18 mouse cellular contexts compared by ENCODE assay signal in the genomic region with DNA sequence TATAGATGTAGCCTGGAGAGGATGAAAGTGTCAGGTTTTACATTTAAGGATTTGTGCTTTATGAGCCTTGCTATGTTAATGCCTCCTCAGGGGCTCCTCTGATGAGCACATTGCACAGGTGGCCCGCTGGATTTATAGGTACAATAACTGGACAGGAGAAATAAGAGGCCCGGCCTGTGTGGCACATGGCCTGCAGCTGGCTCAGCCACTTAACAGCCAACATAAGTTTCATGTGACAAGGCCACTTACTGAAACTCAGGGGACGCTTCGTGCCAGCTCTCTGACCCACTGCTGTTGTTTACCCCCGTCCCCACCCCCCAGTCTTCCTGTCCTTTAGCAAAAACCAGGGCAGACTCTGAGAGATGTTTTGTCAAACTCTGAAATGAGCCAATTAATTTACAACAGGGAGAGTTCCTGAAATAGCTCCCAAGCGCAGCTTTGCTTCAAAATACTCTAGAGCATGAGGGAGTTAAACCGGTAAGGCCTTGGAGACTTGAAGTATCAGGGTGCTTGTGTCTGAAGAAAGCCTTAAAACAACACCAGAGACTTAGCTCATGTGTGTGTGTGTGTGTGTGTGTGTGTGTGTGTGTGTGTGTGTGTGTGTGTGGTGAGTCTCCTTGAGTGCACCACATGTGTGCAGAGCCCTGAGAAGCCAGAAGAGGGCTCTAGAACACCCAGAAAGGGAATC.
DNase-seq lines count a peak whose midpoint lies in the region; ATAC-seq and TF ChIP-seq lines count a peak whose summit lies in the region.
"Had no signal": no experiment of that assay in that cellular context is flagged by ENCODE, and none has a peak within 500 bp of the region (broad histone marks: within the 10 kb centered on the region; RNA-seq: fewer than 3 reads in every experiment).

No protein-coding gene starts in this region.

- ATAC-seq in hindbrain, embryonic 14.5 days (ENCODE audit: low FRiP score), result 0 out of 2 replicates have a peak, but pooled peaks have one; percentile 37
- ATAC-seq in hindbrain, embryonic 12.5 days (ENCODE audit: low FRiP score), result no peak
- ATAC-seq in limb, embryonic 14.5 days (ENCODE audit: low FRiP score, low read depth), result peak; percentile 77
- no peak for ATAC-seq in granulocyte monocyte progenitor cell, adult 5-6 weeks (replicated peaks; ENCODE audit: poor library complexity, severe bottlenecking)
- ATAC-seq: intestine, postnatal 0 days; lung, postnatal 0 days had no signal

- H3K4me3 ChIP-seq in hindbrain, embryonic 14.5 days (replicated peaks; ENCODE audit: low read length), result no peak overlapping the region
- H3K4me3 ChIP-seq in hindbrain, embryonic 12.5 days, result no peak overlapping the region
- no peak overlapping the region for H3K4me3 ChIP-seq in limb, embryonic 14.5 days (replicated peaks; ENCODE audit: low read length)
- H3K4me3 ChIP-seq: heart, embryonic 12.5 days; liver, embryonic 15.5 days had no signal

- H3K36me3 ChIP-seq in hindbrain, embryonic 14.5 days (replicated peaks; ENCODE audit: control insufficient read depth, insufficient read depth), result no peaks in the 10 kb centered on the region
- no peaks in the 10 kb centered on the region for H3K36me3 ChIP-seq in hindbrain, embryonic 12.5 days
- H3K36me3 ChIP-seq in limb, embryonic 14.5 days (ENCODE audit: control insufficient read depth, insufficient read depth, low read length), result no peaks in the 10 kb centered on the region
- H3K36me3 ChIP-seq: heart, embryonic 12.5 days; liver, embryonic 15.5 days had no signal

- H3K27me3 ChIP-seq in hindbrain, embryonic 14.5 days (ENCODE audit: control insufficient read depth, insufficient read depth, low read length), result no peaks in the 10 kb centered on the region
- no peaks in the 10 kb centered on the region for H3K27me3 ChIP-seq in hindbrain, embryonic 12.5 days
- H3K27me3 ChIP-seq in limb, embryonic 14.5 days (ENCODE audit: control insufficient read depth, insufficient read depth, low read length), result no peaks in the 10 kb centered on the region; the same call in 1 of the 2 replicates
- H3K27me3 ChIP-seq: heart, embryonic 12.5 days; liver, embryonic 15.5 days had no signal

- H3K4me1 ChIP-seq in hindbrain, embryonic 14.5 days (replicated peaks; ENCODE audit: control insufficient read depth, insufficient read depth, low read length), result no peaks in the 10 kb centered on the region
- H3K4me1 ChIP-seq in hindbrain, embryonic 12.5 days, result no peaks in the 10 kb centered on the region
- H3K4me1 ChIP-seq in limb, embryonic 14.5 days (ENCODE audit: control insufficient read depth, insufficient read depth, low read length), result no peaks in the 10 kb centered on the region
- H3K4me1 ChIP-seq: liver, embryonic 15.5 days had no signal

- H3K9ac ChIP-seq in hindbrain, embryonic 14.5 days, result no peak overlapping the region
- H3K9ac ChIP-seq in hindbrain, embryonic 12.5 days, result no peak overlapping the region
- H3K9ac ChIP-seq in limb, embryonic 14.5 days (ENCODE audit: low read depth, low read length, severe bottlenecking), result no peak overlapping the region
- H3K9ac ChIP-seq: heart, embryonic 12.5 days; liver, embryonic 15.5 days had no signal

- no peaks in the 10 kb centered on the region for H3K9me3 ChIP-seq in hindbrain, embryonic 14.5 days (ENCODE audit: control insufficient read depth, low read length)
- H3K9me3 ChIP-seq in hindbrain, embryonic 12.5 days (replicated peaks), result no peaks in the 10 kb centered on the region
- H3K9me3 ChIP-seq in limb, embryonic 14.5 days (ENCODE audit: control insufficient read depth, low read length), result no peaks in the 10 kb centered on the region
- H3K9me3 ChIP-seq: heart, embryonic 12.5 days; liver, embryonic 15.5 days had no signal

- H3K4me2 ChIP-seq in hindbrain, embryonic 14.5 days (replicated peaks), result no peak overlapping the region
- no peak overlapping the region for H3K4me2 ChIP-seq in hindbrain, embryonic 12.5 days (replicated peaks)
- H3K4me2 ChIP-seq in limb, embryonic 14.5 days (replicated peaks; ENCODE audit: low read depth, low read length, severe bottlenecking), result no peak overlapping the region
- H3K4me2 ChIP-seq: heart, embryonic 12.5 days; liver, embryonic 15.5 days had no signal

- TF ChIP-seq POLR2A in limb, embryonic 14.5 days (IDR thresholded peaks at IDR 0.05; ENCODE audit: borderline replicate concordance, extremely low read depth, insufficient read depth, insufficient read length), result no peak

- DNase-seq in hindbrain, embryonic 14.5 days (ENCODE audit: low spot score), result no peak
- DNase-seq in retina, postnatal 1 day, result peak; percentile 38
- no peak for DNase-seq in retina, embryonic 14.5 days (ENCODE audit: low spot score)
- DNase-seq in limb, embryonic 14.5 days (ENCODE audit: low spot score), result peak; percentile 45
- no peak for DNase-seq in gastrocnemius, postnatal 10 days
- DNase-seq: adrenal gland, adult 8-10 months; B cell, adult 2 months; cerebellum, postnatal 25 days; gastrocnemius, postnatal 36 days; heart, postnatal 36 days; left cerebral cortex, postnatal 4 days; thymus, adult 18-20 months had no signal

- 82% methylated on average over 7 of the region's 7 CpGs for WGBS in hindbrain, embryonic 14.5 days
- WGBS in hindbrain, embryonic 12.5 days, result 75% methylated on average over 7 of the region's 7 CpGs
- WGBS in limb, embryonic 14.5 days, result 10% methylated on average over 7 of the region's 7 CpGs

- H3K27ac ChIP-seq in hindbrain, embryonic 14.5 days, result no peak overlapping the region
- H3K27ac ChIP-seq in hindbrain, embryonic 12.5 days, result no peak overlapping the region
- H3K27ac ChIP-seq in limb, embryonic 14.5 days (replicated peaks; ENCODE audit: low read depth, low read length), result no peak overlapping the region
- H3K27ac ChIP-seq: liver, embryonic 15.5 days had no signal

Comparison
In these comparisons a context has a peak if more than half of its experiments do, and no peak if none do; other contexts are left out.
1. ATAC-seq: peak in hindbrain, embryonic 14.5 days (single experiment) and limb, embryonic 14.5 days (single experiment); none in hindbrain, embryonic 12.5 days (single experiment) and granulocyte monocyte progenitor cell, adult 5-6 weeks (single experiment).
2. DNase-seq: peak in retina, postnatal 1 day (single experiment) and limb, embryonic 14.5 days (single experiment); none in hindbrain, embryonic 14.5 days (single experiment), retina, embryonic 14.5 days (single experiment) and gastrocnemius, postnatal 10 days (single experiment).